Mouse (Mus musculus) adrenal gland, adult 18-20 months (tissue): ENCODE measurements around the gene Tgm1. TPM values are rescaled to one million over a fixed set of nuclear protein-coding genes. Genes with fewer than 3 reads are reported as not detected.

Source experiments
- DNase-seq, 2 experiments: peaks; one replicate each; pipeline ENCODE4 v3.0.0; 2021 to 2022; ENCODE audit warnings: low spot score in 2 of 2
- total RNA-seq, 2 experiments: library from RNA; stranded (reverse); gene quantifications; 1 replicate in 1 of 2; 2 replicates in 1 of 2; pipeline ENCODE4 v1.2.3; 2021

Tgm1 gene
- total RNA-seq, 2 experiments from 2014 or later: 0.29 to 0.30 TPM

DNA sequence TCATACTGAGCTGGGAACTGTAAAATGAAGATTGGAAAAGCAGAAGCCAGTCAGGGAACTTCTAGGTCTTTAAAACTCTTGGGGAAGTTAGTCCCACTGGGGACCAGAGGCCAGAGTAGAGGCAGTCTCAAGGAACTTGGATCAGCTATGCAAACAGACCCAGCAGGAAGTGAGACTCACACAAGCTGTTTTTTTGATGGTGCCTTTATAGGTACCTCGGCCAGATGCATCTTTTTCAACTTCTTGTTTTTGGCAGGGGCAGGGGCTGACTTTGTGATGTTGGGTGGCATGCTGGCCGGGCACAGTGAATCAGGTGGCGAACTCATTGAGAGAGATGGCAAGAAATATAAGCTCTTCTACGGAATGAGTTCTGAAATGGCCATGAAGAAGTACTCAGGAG is 36.1 kb downstream of the Tgm1 start:
- DNase-seq: no peak

DNA sequence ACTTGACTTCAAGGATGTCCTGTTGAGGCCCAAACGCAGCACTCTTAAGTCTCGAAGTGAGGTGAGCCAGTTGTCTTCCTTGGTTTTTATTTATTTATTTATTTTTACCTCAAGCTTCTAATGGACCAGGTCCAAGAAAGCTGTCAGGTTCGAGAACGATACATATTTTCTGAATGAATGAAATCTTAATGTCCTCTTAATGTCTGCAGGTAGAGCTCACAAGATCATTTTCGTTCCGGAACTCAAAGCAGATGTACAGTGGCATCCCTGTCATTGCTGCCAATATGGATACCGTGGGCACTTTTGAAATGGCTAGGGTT is 41.0 kb downstream of the Tgm1 start:
- DNase-seq: no peak

DNA sequence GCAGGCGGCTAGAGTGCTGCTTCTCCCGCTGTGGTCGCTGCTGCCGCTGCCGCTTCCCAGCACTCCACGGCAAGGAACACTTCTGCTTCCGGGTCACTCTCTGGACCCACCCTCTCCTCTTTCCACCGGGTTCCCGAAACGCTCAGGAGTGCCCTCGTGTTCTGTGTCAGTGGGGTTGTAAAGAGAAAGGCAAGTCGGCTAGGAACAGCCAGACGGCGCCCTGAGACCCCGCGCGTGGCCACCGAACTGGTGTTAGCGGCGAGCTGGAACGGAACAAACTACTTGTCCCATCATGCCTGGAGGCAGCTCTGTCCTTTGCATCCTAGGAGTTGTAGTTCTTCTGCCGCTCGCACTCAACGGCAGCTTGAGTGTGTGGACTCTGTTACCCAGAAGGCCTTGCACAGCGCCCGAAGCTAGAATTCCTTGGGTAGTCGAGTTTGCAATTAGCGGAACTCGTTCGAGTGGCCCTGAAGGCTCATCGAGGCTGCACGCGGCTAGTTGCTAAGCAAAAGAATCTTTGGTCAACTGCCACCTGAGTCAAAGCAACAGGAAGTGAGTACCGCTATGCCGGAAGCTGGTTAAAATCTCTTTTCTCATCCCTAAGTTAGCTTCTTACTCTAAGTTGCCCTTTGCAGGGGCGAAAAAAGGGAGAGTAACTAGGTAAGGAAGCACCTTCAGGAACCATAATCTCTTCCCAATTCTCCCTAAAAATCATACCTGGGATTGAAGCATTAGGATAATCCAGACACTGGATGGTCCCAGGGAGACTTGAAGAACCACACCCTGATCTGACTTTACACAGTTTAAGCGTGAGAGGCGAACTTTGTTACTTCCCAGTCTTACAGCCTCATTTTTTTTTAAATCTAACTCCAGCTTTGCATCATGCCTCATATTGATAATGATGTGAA is 41.6 kb downstream of the Tgm1 start, which contains the start of the genes Gmpr2 and Nedd8:
Gene Gmpr2 (plus strand): TSS at position 109 of the 908 bp plus-strand sequence.
Gene Nedd8 (minus strand): TSS at position 292 of the 908 bp plus-strand sequence.
- DNase-seq: peak; percentile 73 to 85

DNA sequence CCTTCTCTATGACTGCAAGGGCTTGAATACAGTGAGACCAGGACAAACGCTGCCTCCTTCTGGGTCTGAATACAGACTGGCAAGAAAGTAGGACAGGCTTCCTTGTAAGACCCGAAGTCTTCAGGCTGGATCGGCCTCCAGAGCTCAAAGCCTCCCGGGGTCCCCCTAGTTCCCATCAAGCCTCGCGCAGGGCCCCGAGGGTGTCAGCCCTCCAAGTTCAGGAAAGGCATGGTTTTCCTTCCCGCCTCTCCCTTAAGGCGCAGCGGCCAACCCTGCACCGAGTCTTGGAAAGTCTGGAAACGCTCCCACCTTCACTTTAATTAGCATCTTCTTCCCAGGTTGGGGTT is 42.3 kb downstream of the Tgm1 start:
- no peak for DNase-seq

DNA sequence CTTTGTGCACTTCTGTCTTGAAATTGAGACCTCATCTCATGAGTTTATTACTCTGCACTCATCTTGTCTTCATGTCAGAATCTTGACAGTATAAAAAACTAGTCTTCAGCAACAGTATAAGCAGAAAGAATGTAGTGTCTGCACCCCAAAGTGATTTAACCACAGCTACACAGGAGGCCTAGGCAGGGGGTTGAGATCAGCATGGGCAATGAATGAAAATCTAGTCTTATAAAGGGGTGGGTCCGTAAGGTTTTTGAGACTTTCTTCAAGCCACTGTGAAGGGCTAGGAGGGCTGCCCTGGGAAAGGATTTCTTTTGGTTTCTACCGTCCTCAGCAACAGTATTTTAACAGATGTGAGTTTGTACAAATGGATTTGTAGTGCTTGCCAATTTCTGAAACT is 53.1 kb downstream of the Tgm1 start:
- DNase-seq: no peak

DNA sequence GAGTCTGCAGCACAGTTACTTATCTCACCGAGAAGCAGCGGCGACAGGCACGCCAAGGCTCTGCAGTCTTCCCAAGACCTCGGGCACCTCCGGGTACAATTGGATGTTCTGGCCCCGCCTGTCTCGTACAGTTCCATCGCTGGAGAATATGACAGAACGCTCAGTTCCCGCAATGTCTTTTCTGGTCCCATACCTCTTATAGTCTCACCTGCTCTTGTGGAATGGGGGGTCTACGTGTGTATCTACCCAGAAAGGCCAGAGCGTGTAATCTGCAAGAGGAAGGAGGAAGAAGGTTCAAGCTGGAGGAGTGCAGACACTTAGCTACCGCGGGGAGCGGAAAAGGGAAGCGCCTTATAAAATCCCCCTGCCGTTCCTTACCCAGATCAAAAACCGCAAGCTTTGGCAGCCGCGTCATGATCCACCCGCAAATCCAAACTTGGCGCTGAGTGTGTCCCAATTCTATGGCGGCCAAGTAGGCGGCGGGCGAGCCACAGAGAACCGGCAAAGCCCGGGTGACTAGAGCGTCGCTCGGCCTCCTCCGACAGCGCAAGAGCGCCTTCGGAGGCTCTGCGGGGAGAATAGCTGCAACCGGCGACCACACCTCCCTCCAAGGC is 53.7 kb downstream of the Tgm1 start, which contains the start of gene Mdp1:
Gene Mdp1 (minus strand): TSS at position 549 of the 614 bp plus-strand sequence.
- DNase-seq: peak; percentile 71 to 72

DNA sequence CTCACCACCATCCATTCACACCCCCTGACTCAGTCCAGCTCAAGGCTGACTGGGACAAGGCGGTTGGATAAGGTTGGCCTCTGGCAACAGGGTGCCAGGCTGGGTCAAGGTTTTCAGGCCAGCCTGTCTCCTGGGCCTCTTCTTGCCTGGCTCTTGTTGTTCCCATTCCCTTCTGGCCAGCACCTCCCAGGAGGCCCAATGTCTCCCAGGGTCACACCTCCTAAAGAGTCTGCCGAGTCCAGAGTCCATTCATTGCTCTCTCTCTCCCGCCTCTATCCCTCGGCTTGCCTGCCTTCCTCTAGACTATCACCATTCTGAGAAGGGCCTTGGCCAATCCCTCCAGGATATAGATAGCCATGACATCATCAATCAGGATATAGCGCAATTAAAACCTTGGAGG is 55.7 kb downstream of the Tgm1 start:
- DNase-seq: peak in 1 of 2 experiments; percentile 47

DNA sequence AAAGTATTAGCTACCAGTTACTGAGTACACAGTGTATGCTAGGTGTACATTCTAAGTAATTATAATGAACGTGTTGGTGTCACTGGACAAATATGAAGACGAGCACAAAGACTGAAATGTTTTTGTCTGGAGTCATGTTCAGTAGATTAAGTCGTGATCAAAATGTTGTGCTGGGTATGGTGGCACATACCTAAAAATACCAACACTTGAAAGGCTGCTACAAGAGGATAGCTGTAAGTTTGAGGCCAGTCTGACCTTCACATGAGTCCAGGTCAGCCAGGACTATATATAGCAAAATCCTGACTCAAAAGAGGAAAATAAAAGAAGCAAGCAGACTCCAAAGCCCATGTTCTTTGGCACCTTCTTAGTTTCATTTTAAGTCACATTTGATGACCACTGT is 56.8 kb downstream of the Tgm1 start:
- no peak for DNase-seq

DNA sequence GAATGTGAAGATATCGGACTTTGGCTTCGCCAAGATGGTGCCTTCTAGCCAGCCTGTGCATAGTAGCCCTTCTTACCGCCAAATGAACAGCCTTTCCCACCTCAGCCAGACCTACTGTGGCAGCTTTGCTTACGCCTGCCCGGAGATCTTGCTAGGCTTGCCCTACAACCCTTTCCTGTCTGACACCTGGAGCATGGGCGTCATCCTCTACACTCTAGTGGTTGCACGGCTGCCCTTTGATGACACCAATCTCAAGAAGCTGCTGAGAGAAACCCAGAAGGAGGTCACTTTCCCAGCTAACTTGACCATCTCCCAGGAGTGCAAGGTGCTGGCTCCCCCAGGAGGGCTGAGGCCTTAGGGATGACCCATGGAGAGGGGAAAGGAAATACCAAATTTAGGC is 62.2 kb downstream of the Tgm1 start:
- DNase-seq: no peak

Other genes starting within 250 kb of the Tgm1 start
- gene Dhrs4, start 235.2 kb downstream of the Tgm1 start, total RNA-seq: 100 to 1,000 TPM in 1 of 2 experiments, 10 to 100 TPM in 1; 79.4 to 114 TPM
- gene Carmil3, start 223.3 kb downstream of the Tgm1 start, total RNA-seq: 1 to 10 TPM; 4.8 to 5.4 TPM
- gene Cpne6, start 203.5 kb downstream of the Tgm1 start, total RNA-seq: under 1 TPM in 1 of 2 experiments, not detected in 1; 0.13 TPM
- not detected for gene Nrl, start 188.9 kb downstream of the Tgm1 start, total RNA-seq
- gene Pck2, start 173.7 kb downstream of the Tgm1 start, total RNA-seq: 10 to 100 TPM; 21.6 to 31.7 TPM
- gene Dcaf11, start 153.9 kb downstream of the Tgm1 start, total RNA-seq: 100 to 1,000 TPM; 107 to 153 TPM
- gene A730061H03Rik, start 153.5 kb downstream of the Tgm1 start, total RNA-seq: 1 to 10 TPM in 1 of 2 experiments, not detected in 1; 1.5 TPM
- gene Fitm1, start 138.3 kb downstream of the Tgm1 start, total RNA-seq: 1 to 10 TPM in 1 of 2 experiments, under 1 TPM in 1; 0.96 to 2.3 TPM
- gene Psme1, start 135.8 kb downstream of the Tgm1 start, total RNA-seq: 100 to 1,000 TPM; 231 to 367 TPM
- 10 to 100 TPM; 27.5 to 45.7 TPM for gene Emc9, start 128.6 kb downstream of the Tgm1 start, total RNA-seq
- 100 to 1,000 TPM; 400 to 422 TPM for gene Psme2, start 122.8 kb downstream of the Tgm1 start, total RNA-seq
- 10 to 100 TPM; 28.1 to 36.0 TPM for gene Rnf31, start 122.2 kb downstream of the Tgm1 start, total RNA-seq
- gene Irf9, start 110.4 kb downstream of the Tgm1 start, total RNA-seq: 10 to 100 TPM; 20.0 to 26.2 TPM
- 1 to 10 TPM; 3.5 to 7.4 TPM for gene Rec8, start 95.9 kb downstream of the Tgm1 start, total RNA-seq
- 100 to 1,000 TPM in 1 of 2 experiments, 10 to 100 TPM in 1; 95.4 to 122 TPM for gene Ipo4, start 78.0 kb downstream of the Tgm1 start, total RNA-seq
- 1 to 10 TPM in 1 of 2 experiments, not detected in 1; 2.1 TPM for gene Gm49378, start 76.0 kb downstream of the Tgm1 start, total RNA-seq
- gene Tm9sf1, start 70.1 kb downstream of the Tgm1 start, total RNA-seq: 10 to 100 TPM; 70.2 to 84.9 TPM
- 1 to 10 TPM in 1 of 2 experiments, under 1 TPM in 1; 0.58 to 1.2 TPM for gene Tssk4, start 63.7 kb downstream of the Tgm1 start, total RNA-seq
- 10 to 100 TPM; 37.1 to 59.5 TPM for gene Mdp1, start 53.4 kb downstream of the Tgm1 start, total RNA-seq
- 10 to 100 TPM; 24.0 to 24.5 TPM for gene Gmpr2, start 42.0 kb downstream of the Tgm1 start, total RNA-seq
- gene Nedd8, start 41.8 kb downstream of the Tgm1 start, total RNA-seq: 100 to 1,000 TPM; 312 to 368 TPM
- gene Tinf2, start 32.1 kb downstream of the Tgm1 start, total RNA-seq: 10 to 100 TPM; 34.3 to 59.4 TPM
- gene Rabggta, start 8.3 kb upstream of the Tgm1 start, total RNA-seq: 10 to 100 TPM; 15.9 to 20.0 TPM
- gene Dhrs1, start 31.8 kb upstream of the Tgm1 start, total RNA-seq: 10 to 100 TPM; 60.4 to 72.0 TPM
- 10 to 100 TPM; 14.0 to 14.3 TPM for gene Nop9, start 31.8 kb upstream of the Tgm1 start, total RNA-seq
- 1 to 10 TPM in 1 of 2 experiments, under 1 TPM in 1; 0.76 to 2.3 TPM for gene Cideb, start 44.5 kb upstream of the Tgm1 start, total RNA-seq
- not detected for gene Ltb4r2, start 47.5 kb upstream of the Tgm1 start, total RNA-seq
- under 1 TPM; 0.42 to 0.50 TPM for gene Ltb4r1, start 52.0 kb upstream of the Tgm1 start, total RNA-seq
- 10 to 100 TPM in 1 of 2 experiments, 1 to 10 TPM in 1; 8.3 to 17.1 TPM for gene Adcy4, start 70.2 kb upstream of the Tgm1 start, total RNA-seq
- gene Ripk3, start 74.9 kb upstream of the Tgm1 start, total RNA-seq: 1 to 10 TPM; 3.6 to 4.5 TPM
- 10 to 100 TPM; 17.4 to 21.4 TPM for gene Nfatc4, start 109.2 kb upstream of the Tgm1 start, total RNA-seq
- gene Nynrin, start 140.1 kb upstream of the Tgm1 start, total RNA-seq: 1 to 10 TPM; 8.2 to 9.0 TPM
- gene Cbln3, start 170.5 kb upstream of the Tgm1 start, total RNA-seq: not detected
- gene Khnyn, start 171.0 kb upstream of the Tgm1 start, total RNA-seq: 10 to 100 TPM; 14.8 to 17.6 TPM
- gene Sdr39u1, start 186.4 kb upstream of the Tgm1 start, total RNA-seq: 10 to 100 TPM; 66.9 to 90.4 TPM
- gene Cma1, start 230.7 kb upstream of the Tgm1 start, total RNA-seq: 1 to 10 TPM; 1.8 to 3.4 TPM
- gene Cma2, start 237.1 kb upstream of the Tgm1 start, total RNA-seq: under 1 TPM in 1 of 2 experiments, not detected in 1; 0.51 TPM